Mouse (Mus musculus) MEL (cell line): Measurements from ENCODE around the gene Tlx1. TPM values are rescaled to one million over a fixed set of nuclear protein-coding genes. Genes with fewer than 3 reads are reported as not detected.

ENCODE experiments used
- DNase-seq: peaks from one replicate; pipeline ENCODE4 v3.0.0; 2011; ENCODE audit warnings: low read depth, low spot score
- H3K27ac ChIP-seq: 2 replicates; pipeline ENCODE4 v1.5.1; 2012; ENCODE audit warnings: low read depth, mild to moderate bottlenecking, control low read depth, low read length, moderate library complexity; ENCODE audit not compliant: control insufficient read depth
- H3K27me3 ChIP-seq, 2 experiments: fragments of 150-350 bp in 1 of 2; sonication (generic) in 1 of 2; 2 replicates each; pipeline ENCODE4 v1.6.1; 2012; ENCODE audit warnings: low read length in 2 of 2, mild to moderate bottlenecking in 2 of 2, improper control_type of control experiment in 1 of 2, moderate library complexity in 1 of 2; ENCODE audit not compliant: insufficient read depth in 2 of 2, control insufficient read depth in 1 of 2
- H3K36me3 ChIP-seq, 2 experiments: 2 replicates each; pipeline ENCODE4 v1.6.1; 2012 to 2014; ENCODE audit warnings: low read length in 2 of 2, improper control_type of control experiment in 1 of 2, inconsistent platforms in 1 of 2, mild to moderate bottlenecking in 1 of 2; ENCODE audit not compliant: insufficient read depth in 2 of 2, control insufficient read depth in 1 of 2
- H3K4me1 ChIP-seq, 2 experiments: fragments of 150-350 bp in 1 of 2; sonication (generic) in 1 of 2; 2 replicates each; pipeline ENCODE4 v1.6.1; 2012; ENCODE audit warnings: low read length in 2 of 2, improper control_type of control experiment in 1 of 2, mild to moderate bottlenecking in 1 of 2; ENCODE audit not compliant: insufficient read depth in 2 of 2, control insufficient read depth in 1 of 2
- H3K4me3 ChIP-seq, 2 experiments: fragments of 150-350 bp in 1 of 2; sonication (generic) in 1 of 2; 2 replicates each; pipeline ENCODE4 v1.5.1; 2012; ENCODE audit warnings: low read depth in 2 of 2, low read length in 2 of 2, mild to moderate bottlenecking in 2 of 2, moderate library complexity in 2 of 2, control low read depth in 1 of 2, improper control_type of control experiment in 1 of 2; ENCODE audit not compliant: control insufficient read depth in 1 of 2, insufficient read depth in 1 of 2
- H3K79me2 ChIP-seq: 2 replicates; pipeline ENCODE4 v1.6.1; 2012; ENCODE audit warnings: mild to moderate bottlenecking, low read length, moderate library complexity; ENCODE audit not compliant: control insufficient read depth, poor library complexity, insufficient read depth
- H3K9ac ChIP-seq: 2 replicates; pipeline ENCODE4 v1.6.1; 2012; ENCODE audit warnings: low read depth, mild to moderate bottlenecking, control low read depth, low read length, moderate library complexity; ENCODE audit not compliant: control insufficient read depth, poor library complexity, severe bottlenecking
- H3K9me3 ChIP-seq: fragments of 150-350 bp; sonication (generic); replicated peaks from 2 replicates; pipeline ENCODE4 v1.6.1; 2012; ENCODE audit warnings: mild to moderate bottlenecking, low read length, improper control_type of control experiment, moderate library complexity; ENCODE audit not compliant: insufficient read depth
- BHLHE40 ChIP-seq: IDR thresholded peaks from 2 replicates; pipeline ENCODE4 v1.6.1; 2012; ENCODE audit warnings: low read depth, mild to moderate bottlenecking, inconsistent platforms, low read length, improper control_type of control experiment, borderline replicate concordance
- CHD1 ChIP-seq: IDR thresholded peaks from 2 replicates; pipeline ENCODE4 v1.6.1; 2012; ENCODE audit warnings: low read depth, mild to moderate bottlenecking, inconsistent platforms, low read length, improper control_type of control experiment
- GATA1 ChIP-seq: IDR thresholded peaks from 2 replicates; pipeline ENCODE4 v1.6.1; 2011; ENCODE audit warnings: low read depth, low read length, improper control_type of control experiment
- JUND ChIP-seq: IDR thresholded peaks from 2 replicates; pipeline ENCODE4 v1.6.1; 2011; ENCODE audit warnings: low read depth, mild to moderate bottlenecking, improper control_type of control experiment, low read length
- KAT2A ChIP-seq: conservative IDR thresholded peaks from 2 replicates; pipeline ENCODE4 v1.6.1; 2012; ENCODE audit warnings: low read depth, low read length, improper control_type of control experiment, inconsistent platforms
- MAFK ChIP-seq: IDR thresholded peaks from 2 replicates; pipeline ENCODE4 v1.6.1; 2011; ENCODE audit warnings: low read depth, mild to moderate bottlenecking, low read length, improper control_type of control experiment, borderline replicate concordance
- MXI1 ChIP-seq: IDR thresholded peaks from 2 replicates; pipeline ENCODE4 v1.6.1; 2011; ENCODE audit warnings: mild to moderate bottlenecking, low read depth, low read length, improper control_type of control experiment
- MYC ChIP-seq: IDR thresholded peaks from 2 replicates; pipeline ENCODE4 v1.6.1; 2011; ENCODE audit warnings: low read depth, mild to moderate bottlenecking, low read length, improper control_type of control experiment, moderate library complexity
- NELFE ChIP-seq: IDR thresholded peaks from 2 replicates; pipeline ENCODE4 v1.6.1; 2011; ENCODE audit warnings: low read depth, low read length, improper control_type of control experiment
- NRF1 ChIP-seq: IDR thresholded peaks from 2 replicates; pipeline ENCODE4 v1.6.1; 2014; ENCODE audit warnings: low read depth, mild to moderate bottlenecking, inconsistent platforms, low read length, improper control_type of control experiment, moderate library complexity; ENCODE audit not compliant: poor library complexity, insufficient read depth, severe bottlenecking
- POLR2A ChIP-seq, 2 experiments: IDR thresholded peaks; 2 replicates each; pipeline ENCODE4 v1.6.1; 2011 to 2012; ENCODE audit warnings: low read length in 2 of 2, mild to moderate bottlenecking in 2 of 2, control low read depth in 1 of 2, improper control_type of control experiment in 1 of 2, low read depth in 1 of 2, moderate library complexity in 1 of 2; ENCODE audit not compliant: control insufficient read depth in 1 of 2, insufficient read depth in 1 of 2, poor library complexity in 1 of 2
- POLR2AphosphoS5 ChIP-seq: IDR thresholded peaks from 2 replicates; pipeline ENCODE4 v1.6.1; 2012; ENCODE audit warnings: low read depth, borderline replicate concordance, mild to moderate bottlenecking, inconsistent platforms, low read length, moderate library complexity, mixed read lengths
- RCOR1 ChIP-seq: IDR thresholded peaks from 2 replicates; pipeline ENCODE4 v1.6.1; 2012; ENCODE audit warnings: low read depth, mild to moderate bottlenecking, inconsistent platforms, low read length, improper control_type of control experiment
- TAL1 ChIP-seq: IDR thresholded peaks from 2 replicates; pipeline ENCODE4 v1.6.1; 2012; ENCODE audit warnings: mild to moderate bottlenecking, inconsistent platforms, low read length, moderate library complexity, mixed read lengths
- TBP ChIP-seq: IDR thresholded peaks from 2 replicates; pipeline ENCODE4 v1.8.0; 2011; ENCODE audit warnings: low read depth, low read length, improper control_type of control experiment
- TCF12 ChIP-seq: IDR thresholded peaks from 2 replicates; pipeline ENCODE4 v1.6.1; 2014; ENCODE audit warnings: low read depth, mild to moderate bottlenecking, inconsistent platforms, low read length, improper control_type of control experiment, moderate library complexity
- UBTF ChIP-seq: IDR thresholded peaks from 2 replicates; pipeline ENCODE4 v1.6.1; 2012; ENCODE audit warnings: low read depth, mild to moderate bottlenecking, inconsistent platforms, low read length, improper control_type of control experiment, moderate library complexity, borderline replicate concordance; ENCODE audit not compliant: insufficient read depth
- USF1 ChIP-seq: IDR thresholded peaks from 2 replicates; pipeline ENCODE4 v1.6.1; 2014; ENCODE audit warnings: low read depth, mild to moderate bottlenecking, inconsistent platforms, low read length, improper control_type of control experiment, moderate library complexity
- USF2 ChIP-seq, 2 experiments: IDR thresholded peaks; 2 replicates each; pipeline ENCODE4 v1.6.1; 2011 to 2012; ENCODE audit warnings: improper control_type of control experiment in 2 of 2, low read length in 2 of 2, borderline replicate concordance in 1 of 2, inconsistent platforms in 1 of 2, low read depth in 1 of 2, mild to moderate bottlenecking in 1 of 2; ENCODE audit not compliant: insufficient read depth in 1 of 2
- ZC3H11A ChIP-seq: IDR thresholded peaks from 2 replicates; pipeline ENCODE4 v1.6.1; 2012; ENCODE audit warnings: low read depth, mild to moderate bottlenecking, inconsistent platforms, low read length, improper control_type of control experiment
- ZNF384 ChIP-seq: IDR thresholded peaks from 2 replicates; pipeline ENCODE4 v1.6.1; 2012; ENCODE audit warnings: low read depth, mild to moderate bottlenecking, inconsistent platforms, low read length, improper control_type of control experiment
- polyA plus RNA-seq, 2 experiments: library from polyadenylated mRNA; stranded (reverse) in 1 of 2; unstranded in 1 of 2; fragments of >175 nt in 1 of 2; fragments of >200 nt in 1 of 2; gene quantifications; 2 replicates each; pipeline versions ENCODE4 v1.2.1 to v1.2.4; 2012; ENCODE audit warnings: low replicate concordance in 2 of 2, low read depth in 1 of 2; ENCODE audit not compliant: insufficient read length in 2 of 2, insufficient read depth in 1 of 2, missing spikeins in 1 of 2
- total RNA-seq: library from RNA; depleted of rRNA; stranded (reverse); fragments of 300-350 nt; gene quantifications from 2 replicates; pipeline ENCODE4 v1.2.3, GENCODE M21; 2012

Gene Tlx1
- total and polyA plus RNA-seq, 3 experiments = not detected

GRCm38 (mm10) chr19:45162871-45163270, 12.4 kb downstream of the Tlx1 start:
- TF ChIP-seq GATA1 = no peak
- TF ChIP-seq JUND = no peak
- no peak for TF ChIP-seq TCF12
- TF ChIP-seq MXI1 = no peak
- TF ChIP-seq TAL1 = no peak
- no peak for TF ChIP-seq BHLHE40
- Histone ChIP-seq H3K4me3 (no peak overlapping the region), H3K27ac (no peak overlapping the region), H3K27me3 (peaks cover 2 to 3% of the 10 kb centered on the region in 2 experiments), H3K36me3 (no peaks in the 10 kb centered on the region), H3K9me3 (no peaks in the 10 kb centered on the region), H3K79me2 (no peaks in the 10 kb centered on the region), H3K9ac (no peak overlapping the region), H3K4me1 (no peaks in the 10 kb centered on the region)
- DNase-seq = no peak

GRCm38 (mm10) chr19:45170451-45170850, 20.0 kb downstream of the Tlx1 start:
- no peak for DNase-seq
- Histone ChIP-seq H3K79me2 (no peaks in the 10 kb centered on the region), H3K4me3 (no peak overlapping the region), H3K27me3 (peaks cover 3 to 6% of the 10 kb centered on the region in 2 experiments; a peak in 3 of 4 replicates), H3K27ac (no peak overlapping the region), H3K36me3 (no peaks in the 10 kb centered on the region), H3K9me3 (no peaks in the 10 kb centered on the region), H3K9ac (no peak overlapping the region), H3K4me1 (no peaks in the 10 kb centered on the region)
- TF ChIP-seq RCOR1 (no peak), KAT2A (no peak), ZNF384 (no peak), TBP (no peak), USF1 (no peak), MYC (no peak), CHD1 (no peak), MAFK (no peak), POLR2A (IDR thresholded peaks at IDR 0.05; ENCODE audit: control insufficient read depth in 1 of 2, insufficient read depth in 1 of 2, low read depth in 1 of 2, low read length in 2 of 2, poor library complexity in 1 of 2) (no peak), POLR2AphosphoS5 (no peak), NELFE (no peak), TAL1 (no peak), NRF1 (no peak), UBTF (no peak), USF2 (IDR thresholded peaks at IDR 0.05; ENCODE audit: borderline replicate concordance in 1 of 2, insufficient read depth in 1 of 2, low read depth in 1 of 2, low read length in 2 of 2) (no peak), MXI1 (no peak), GATA1 (no peak), JUND (no peak), ZC3H11A (no peak)
